Comparison of ENCODE assay signal across 23 mouse cellular contexts in the genomic region with DNA sequence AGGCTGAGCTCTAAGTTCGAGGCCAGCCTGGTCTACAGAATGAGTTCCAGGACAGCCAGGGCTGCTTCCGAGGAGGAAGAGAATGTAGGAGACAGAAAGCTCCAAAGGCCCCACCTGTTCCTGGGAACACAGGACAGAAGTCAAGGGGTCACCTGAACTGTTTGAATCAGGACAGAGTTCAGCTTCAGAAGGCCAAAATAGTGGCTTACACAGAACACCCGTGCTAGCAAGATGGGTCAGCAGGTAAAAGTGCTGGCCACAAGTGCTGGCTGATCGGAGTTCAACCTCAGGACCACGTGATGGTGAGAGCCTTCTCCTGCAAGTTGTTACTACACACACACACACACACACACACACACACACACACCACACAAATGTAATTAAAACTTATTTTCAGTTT. TPM values are rescaled to one million over a fixed set of nuclear protein-coding genes. Genes with fewer than 3 reads are reported as not detected.
A peak's percentile ranks its signal among the peaks of the same experiment; 100 is the strongest.
DNase-seq lines count a peak whose midpoint lies in the region; ATAC-seq lines count a peak whose summit lies in the region.
"Had no signal": no experiment of that assay in that cellular context is flagged by ENCODE, and none has a peak within 500 bp of the region (broad histone marks: within the 10 kb centered on the region; RNA-seq: fewer than 3 reads in every experiment).

No protein-coding gene starts in this region.

- no peaks in the 10 kb centered on the region for H3K9me3 ChIP-seq in kidney, embryonic 14.5 days (ENCODE audit: control insufficient read depth, low read length)
- no peaks in the 10 kb centered on the region for H3K9me3 ChIP-seq in liver, embryonic 16.5 days (replicated peaks; ENCODE audit: control insufficient read depth, low read length)
- H3K9me3 ChIP-seq: embryonic facial prominence, embryonic 12.5 days; embryonic facial prominence, embryonic 15.5 days; forebrain, embryonic 12.5 days; forebrain, embryonic 15.5 days; heart, embryonic 13.5 days; hindbrain, embryonic 12.5 days had no signal

- H3K27me3 ChIP-seq in kidney, embryonic 14.5 days (ENCODE audit: control insufficient read depth, insufficient read depth, low read length) = no peaks in the 10 kb centered on the region
- H3K27me3 ChIP-seq in liver, embryonic 16.5 days (ENCODE audit: control insufficient read depth, insufficient read depth, low read depth, low read length) = no peaks in the 10 kb centered on the region
- H3K27me3 ChIP-seq: embryonic facial prominence, embryonic 12.5 days; embryonic facial prominence, embryonic 15.5 days; forebrain, embryonic 12.5 days; forebrain, embryonic 15.5 days; heart, embryonic 13.5 days; hindbrain, embryonic 12.5 days had no signal

- no peak for ATAC-seq in kidney, embryonic 14.5 days (ENCODE audit: low FRiP score, low TSS enrichment)
- peak; percentile 54; the same call in 1 of the 2 replicates for ATAC-seq in liver, embryonic 16.5 days (ENCODE audit: low read depth)
- ATAC-seq: CD4-positive, CD25-positive, alpha-beta regulatory T cell, adult 4 months; forebrain, embryonic 15.5 days had no signal

- H3K9ac ChIP-seq in kidney, embryonic 14.5 days (ENCODE audit: low read depth, low read length) = no peak overlapping the region
- no peak overlapping the region for H3K9ac ChIP-seq in liver, embryonic 16.5 days (ENCODE audit: low read depth, low read length)
- H3K9ac ChIP-seq: embryonic facial prominence, embryonic 12.5 days; embryonic facial prominence, embryonic 15.5 days; forebrain, embryonic 12.5 days; forebrain, embryonic 15.5 days; heart, embryonic 13.5 days; hindbrain, embryonic 12.5 days had no signal

- no peaks in the 10 kb centered on the region for H3K36me3 ChIP-seq in kidney, embryonic 14.5 days (ENCODE audit: control insufficient read depth, insufficient read depth, low read length)
- H3K36me3 ChIP-seq in liver, embryonic 16.5 days (ENCODE audit: control insufficient read depth, insufficient read depth) = no peaks in the 10 kb centered on the region
- H3K36me3 ChIP-seq: embryonic facial prominence, embryonic 12.5 days; embryonic facial prominence, embryonic 15.5 days; forebrain, embryonic 12.5 days; forebrain, embryonic 15.5 days; heart, embryonic 10.5 days; heart, embryonic 13.5 days; hindbrain, embryonic 12.5 days had no signal

- no peaks in the 10 kb centered on the region for H3K4me1 ChIP-seq in kidney, embryonic 14.5 days (ENCODE audit: control insufficient read depth, insufficient read depth, low read length)
- H3K4me1 ChIP-seq in liver, embryonic 16.5 days (ENCODE audit: control insufficient read depth, low read depth, low read length) = no peaks in the 10 kb centered on the region
- H3K4me1 ChIP-seq: embryonic facial prominence, embryonic 12.5 days; embryonic facial prominence, embryonic 15.5 days; forebrain, embryonic 12.5 days; forebrain, embryonic 15.5 days; heart, embryonic 10.5 days; heart, embryonic 13.5 days; hindbrain, embryonic 12.5 days had no signal

- no peak overlapping the region for H3K4me3 ChIP-seq in kidney, embryonic 14.5 days (ENCODE audit: low read length)
- no peak overlapping the region for H3K4me3 ChIP-seq in liver, embryonic 16.5 days (ENCODE audit: low read depth, low read length)
- H3K4me3 ChIP-seq: embryonic facial prominence, embryonic 12.5 days; embryonic facial prominence, embryonic 15.5 days; forebrain, embryonic 12.5 days; forebrain, embryonic 15.5 days; heart, adult 2 months; heart, embryonic 10.5 days; heart, embryonic 13.5 days; hindbrain, embryonic 12.5 days had no signal

- WGBS in kidney, embryonic 14.5 days = 78% methylated on average over 5 of the region's 5 CpGs
- WGBS in liver, embryonic 16.5 days (ENCODE audit: insufficient replicate concordance) = 61% methylated on average over 5 of the region's 5 CpGs

- DNase-seq in kidney, adult 18-20 months = peak; percentile 28
- no peak for DNase-seq in kidney, postnatal 10 days
- peak; percentile 74 for DNase-seq in kidney, adult 9 months
- no peak for DNase-seq in liver
- peak; percentile 47 for DNase-seq in yolk sac, embryonic 10.5 days (ENCODE audit: low spot score)
- DNase-seq in lung, postnatal 14 days = no peak
- DNase-seq: adrenal gland, adult 2 months; adrenal gland, postnatal 14 days; cerebellum, adult 11 months; cerebellum, adult 9-11 months; cerebellum, postnatal 25 days; gastrocnemius, postnatal 25 days had no signal

- no peak overlapping the region for H3K27ac ChIP-seq in kidney, embryonic 14.5 days (ENCODE audit: low read depth, low read length)
- H3K27ac ChIP-seq in liver, embryonic 16.5 days (ENCODE audit: low read length) = no peak overlapping the region
- H3K27ac ChIP-seq: embryonic facial prominence, embryonic 12.5 days; embryonic facial prominence, embryonic 15.5 days; forebrain, embryonic 12.5 days; forebrain, embryonic 15.5 days; heart, adult 2 months; heart, embryonic 10.5 days; heart, embryonic 13.5 days; hindbrain, embryonic 12.5 days had no signal

- H3K4me2 ChIP-seq in kidney, embryonic 14.5 days (replicated peaks; ENCODE audit: low read depth, low read length) = no peak overlapping the region
- no peak overlapping the region for H3K4me2 ChIP-seq in liver, embryonic 16.5 days (ENCODE audit: low read depth, low read length)
- H3K4me2 ChIP-seq: embryonic facial prominence, embryonic 12.5 days; embryonic facial prominence, embryonic 15.5 days; forebrain, embryonic 12.5 days; forebrain, embryonic 15.5 days; heart, embryonic 13.5 days; hindbrain, embryonic 12.5 days had no signal

RNA-seq across cellular contexts. Expression of a gene that starts 9.2 kb away (rescaled TPM):
- polyA plus RNA-seq in kidney, embryonic 14.5 days (2014; fragmentation: Nextera tagmentation; extraction: Ambion mirVana) = 135 and 136 TPM in 2 replicates
- polyA plus RNA-seq in liver, embryonic 16.5 days (2015; fragmentation: Nextera tagmentation; extraction: Ambion mirVana) = 20.6 and 25.9 TPM in 2 replicates

RNA-seq across cellular contexts. Expression of a gene that starts 30.6 kb away (rescaled TPM):
- 431 and 544 TPM in 2 replicates for polyA plus RNA-seq in kidney, embryonic 14.5 days (2014; fragmentation: Nextera tagmentation; extraction: Ambion mirVana)
- 111 TPM in 2 replicates for polyA plus RNA-seq in liver, embryonic 16.5 days (2015; fragmentation: Nextera tagmentation; extraction: Ambion mirVana)

Comparison
In these comparisons a context has a peak if more than half of its experiments do, and no peak if none do; other contexts are left out.
1. DNase-seq: peak in kidney, adult 18-20 months (single experiment), kidney, adult 9 months (single experiment) and yolk sac, embryonic 10.5 days (single experiment); none in kidney, postnatal 10 days (single experiment), liver (single experiment) and lung, postnatal 14 days (single experiment).